In the genomic region with DNA sequence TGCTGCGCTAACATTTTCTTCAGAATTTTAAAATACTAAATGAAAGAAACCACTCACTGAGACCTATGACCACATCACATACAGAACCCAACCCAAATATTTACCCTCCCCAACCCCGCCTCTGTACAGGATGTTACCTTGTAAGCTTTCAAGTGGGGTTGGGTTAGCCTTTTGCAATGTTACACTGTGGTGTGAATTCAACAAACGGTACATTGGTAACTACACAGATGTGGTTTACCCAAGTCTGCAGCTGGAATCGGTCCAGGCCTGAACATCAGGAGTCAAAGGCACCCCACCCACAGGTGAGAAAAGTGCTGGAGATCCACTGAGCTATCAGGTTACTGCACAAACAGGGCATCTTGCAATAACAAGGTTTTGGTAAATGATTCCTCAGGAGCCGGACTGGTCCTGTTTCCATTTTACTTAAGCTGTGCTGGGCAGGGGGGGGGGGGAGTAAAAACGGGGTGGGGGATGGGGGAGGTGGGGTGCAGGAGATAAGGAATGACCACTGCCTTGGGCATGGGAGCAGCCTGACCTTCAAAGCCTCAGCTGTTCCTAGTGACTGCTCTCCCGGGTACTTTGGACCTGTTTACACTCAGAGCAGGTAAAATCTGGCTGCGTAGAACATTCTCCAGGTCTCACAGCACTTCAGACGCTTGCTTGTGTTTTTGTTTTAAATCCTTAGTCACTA, we compare ENCODE assay signal across 12 mouse cellular contexts. TPM values are rescaled to one million over a fixed set of nuclear protein-coding genes. Genes with fewer than 3 reads are reported as not detected.
DNase-seq lines count a peak whose midpoint lies in the region.
"Had no signal": no experiment of that assay in that cellular context is flagged by ENCODE, and none has a peak within 500 bp of the region (broad histone marks: within the 10 kb centered on the region; RNA-seq: fewer than 3 reads in every experiment).

No protein-coding gene starts in this region.

- DNase-seq in spleen, postnatal 36 days (ENCODE audit: low spot score in 2 of 2), result peak; percentile 11 to 15
- no peak for DNase-seq in spleen, postnatal 10 days (ENCODE audit: low spot score in 2 of 2)
- DNase-seq in kidney, postnatal 4 days, result peak; percentile 60 to 77
- DNase-seq in lung, postnatal 25 days (ENCODE audit: low spot score), result peak; percentile 88
- peak; percentile 83 for DNase-seq in yolk sac, embryonic 10.5 days (ENCODE audit: low spot score)
- no peak for DNase-seq in gastrocnemius, adult 8-10 months (ENCODE audit: low spot score in 2 of 2)
- DNase-seq in left cerebral cortex, postnatal 10 days (ENCODE audit: extremely low spot score in 1 of 2, low spot score in 2 of 2), result no peak
- DNase-seq in urinary bladder, postnatal 36 days (ENCODE audit: low spot score in 2 of 2), result no peak
- DNase-seq: cerebellum, postnatal 36 days had no signal

- intact Hi-C loops in left cerebral cortex, postnatal 10 days (cut with DNase I), result no loop called here

RNA-seq across cellular contexts. Expression of a gene that starts 3.6 kb away (rescaled TPM):
- total RNA-seq in gastrocnemius, adult 8-10 months (2022), result under 1 TPM; 0.12 to 0.54 (median 0.22) TPM
- 1 to 10 TPM; 4.6 to 5.3 TPM for total RNA-seq in left cerebral cortex, postnatal 10 days (2021)
- total RNA-seq: CH12.LX had no signal

RNA-seq across cellular contexts. Expression of a gene that starts 11.8 kb away (rescaled TPM):
- not detected for total RNA-seq in gastrocnemius, adult 8-10 months (2022)
- total RNA-seq in left cerebral cortex, postnatal 10 days (2021), result not detected
- total RNA-seq: CH12.LX; heart, postnatal 25 days; left cerebral cortex, postnatal 25 days had no signal

Comparison
In these comparisons a context has a peak if more than half of its experiments do, and no peak if none do; other contexts are left out.
1. DNase-seq: peak in spleen, postnatal 36 days (2 of 2), kidney, postnatal 4 days (2 of 2), lung, postnatal 25 days (single experiment) and yolk sac, embryonic 10.5 days (single experiment); none in spleen, postnatal 10 days (0 of 2), gastrocnemius, adult 8-10 months (0 of 2), left cerebral cortex, postnatal 10 days (0 of 2) and urinary bladder, postnatal 36 days (0 of 2).